Mouse (Mus musculus) embryonic fibroblast, embryonic 13.5 days (primary cell): ENCODE results near the gene Hdac7.

Source experiments
- CTCF ChIP-seq: IDR thresholded peaks from 2 replicates; pipeline ENCODE4 v1.5.1; 2011; ENCODE audit warnings: mild to moderate bottlenecking, control low read depth, low read length, moderate library complexity, borderline replicate concordance; ENCODE audit not compliant: insufficient read depth
- POLR2A ChIP-seq: IDR thresholded peaks from 2 replicates; pipeline ENCODE4 v1.6.1; 2011; ENCODE audit warnings: low read depth, mild to moderate bottlenecking, control low read depth, low read length, moderate library complexity

- TF ChIP-seq CTCF (no peak), POLR2A (no peak)
Observed at GRCm38 (mm10) chr15:97816199-97816994, 27.9 kb downstream of the Hdac7 start.
